Mouse (Mus musculus) neutrophil, adult 5-6 weeks (primary cell): ENCODE data around the gene Chuk. TPM values are rescaled to one million over a fixed set of nuclear protein-coding genes. Genes with fewer than 3 reads are reported as not detected.

Source experiments
- ATAC-seq: fragments of 151-379, 151-347 bp; 2 replicates; pipeline ENCODE4 v1.8.0; 2017; ENCODE audit warnings: mild to moderate bottlenecking, moderate TSS enrichment; ENCODE audit not compliant: insufficient number of reproducible peaks, poor library complexity, low FRiP score, severe bottlenecking; ENCODE audit errors: extremely low read depth
- total RNA-seq: library from RNA; stranded (forward); fragments of 200-1000 nt; gene quantifications from 2 replicates; pipeline ENCODE4 v1.2.3, GENCODE M21; 2017

Chuk gene
- total RNA-seq, 1 experiment from 2014 or later, result 132 TPM

DNA sequence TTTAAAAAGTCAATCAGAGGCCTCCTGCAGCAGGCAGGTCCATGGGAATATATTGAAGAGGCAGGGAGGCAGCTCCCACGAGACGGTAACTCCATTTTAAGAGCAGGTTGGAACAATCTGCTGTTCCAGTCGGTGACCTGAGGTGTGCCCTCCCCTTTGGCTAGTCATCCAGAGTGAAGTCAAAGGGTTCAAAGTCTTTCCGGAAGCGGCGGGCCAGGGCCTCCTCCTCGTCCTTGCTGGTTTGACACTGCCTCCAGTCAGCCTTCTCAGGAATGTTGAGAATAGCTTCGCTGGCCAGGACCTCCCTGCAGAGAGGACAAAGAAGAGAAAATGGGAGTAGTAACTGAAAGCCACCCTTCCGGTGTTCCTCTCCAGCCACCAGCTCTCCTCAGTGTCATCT lies 3.1 kb upstream of the Chuk start:
- no peak for ATAC-seq

DNA sequence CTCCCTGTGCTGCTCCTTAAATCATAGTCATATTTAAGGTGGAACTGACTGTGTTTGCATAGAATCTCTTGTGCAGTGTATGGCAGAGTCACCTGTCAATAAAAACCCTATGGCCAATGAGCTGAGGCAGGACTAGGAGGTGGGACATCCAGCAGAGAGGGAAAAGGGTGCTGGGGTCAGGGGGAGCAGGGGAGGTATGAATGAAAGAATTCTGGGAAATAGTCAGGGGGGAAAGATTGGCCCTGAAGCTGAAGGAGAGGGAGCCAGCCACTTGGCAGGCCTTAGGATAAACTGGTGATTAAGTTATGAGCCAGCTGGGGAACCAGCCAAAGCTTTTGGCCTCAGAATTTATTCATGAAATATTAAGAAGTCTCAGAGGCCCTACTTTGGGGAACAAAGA lies 1.7 kb upstream of the Chuk start:
- ATAC-seq, result no peak

DNA sequence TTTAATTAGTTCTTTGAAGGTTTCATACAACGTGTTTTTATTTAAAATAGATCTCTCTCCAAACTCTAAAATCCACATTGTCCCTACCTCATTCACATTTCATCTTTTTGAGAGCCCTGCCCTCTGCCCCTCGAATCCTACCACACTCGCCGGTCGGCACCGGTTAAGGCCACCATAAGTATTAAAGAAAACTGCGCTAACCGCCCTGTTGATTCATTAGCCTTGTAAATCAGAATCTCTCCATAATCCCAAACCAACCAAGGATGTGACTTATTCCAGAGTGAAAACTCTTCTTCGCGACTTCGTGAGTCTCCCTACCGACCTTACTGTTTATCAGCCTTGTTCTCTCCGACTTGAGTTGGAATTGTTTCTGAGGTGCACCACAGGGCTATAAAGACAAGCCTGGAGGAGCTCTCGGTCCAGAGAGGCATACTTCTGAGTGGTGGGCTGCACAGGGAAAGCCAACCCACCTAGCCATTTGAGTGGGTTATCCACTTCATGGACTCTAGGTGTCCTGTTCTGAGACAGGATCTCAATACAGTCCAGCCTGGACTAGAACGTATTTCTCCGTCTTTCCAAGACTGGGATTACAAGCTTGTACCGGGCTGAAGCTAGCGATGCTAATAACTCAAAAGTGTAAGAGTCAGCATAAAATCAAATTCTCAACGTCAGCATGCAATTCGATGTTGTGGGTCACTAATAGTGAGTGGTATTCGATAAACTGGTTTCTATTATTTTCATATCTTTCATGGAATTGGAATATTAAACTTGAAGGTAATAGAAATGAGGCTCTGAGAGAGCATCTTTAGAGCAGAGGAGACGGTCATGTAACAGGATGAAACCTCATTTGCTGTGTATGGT lies 611 bp upstream of the Chuk start:
- ATAC-seq, result no peak

DNA sequence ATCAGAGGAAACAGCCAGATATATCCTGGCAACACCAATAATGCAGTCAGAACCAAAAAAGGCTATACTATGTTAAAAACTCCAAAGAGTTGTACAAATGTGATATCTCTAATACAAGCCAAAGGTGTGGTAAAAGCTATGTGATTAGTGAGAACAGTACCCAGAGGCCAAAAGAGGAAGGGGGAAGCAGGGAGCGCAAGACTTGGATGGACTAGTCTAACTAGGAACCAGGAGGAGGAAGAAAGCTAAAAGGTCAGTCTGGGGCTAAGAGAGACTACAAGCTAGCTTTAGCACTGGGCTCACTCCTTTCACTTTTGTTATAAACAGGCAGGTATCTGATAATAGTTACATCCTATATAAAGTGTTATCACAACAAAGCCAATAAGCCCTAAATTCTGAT lies 2.9 kb downstream of the Chuk start:
- no peak for ATAC-seq

DNA sequence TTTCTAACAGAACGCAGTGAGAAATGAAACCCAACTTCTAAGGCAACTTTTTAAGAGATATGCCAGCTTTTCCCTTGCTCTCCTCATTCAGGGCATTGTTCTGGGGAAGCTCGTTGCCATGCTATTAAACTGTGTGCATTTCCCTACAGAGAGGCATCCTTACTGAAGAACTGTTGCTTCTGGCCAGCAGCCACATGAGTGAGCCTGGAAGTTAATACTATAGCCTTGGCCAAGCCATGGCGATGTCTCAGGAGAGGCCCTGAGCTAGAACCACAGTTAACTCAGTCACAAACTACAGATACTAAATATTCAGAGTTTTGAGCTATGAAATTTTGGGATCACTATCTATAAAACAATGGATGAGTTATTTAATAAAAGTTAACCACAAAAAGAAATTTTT lies 4.3 kb downstream of the Chuk start:
- ATAC-seq, result no peak

DNA sequence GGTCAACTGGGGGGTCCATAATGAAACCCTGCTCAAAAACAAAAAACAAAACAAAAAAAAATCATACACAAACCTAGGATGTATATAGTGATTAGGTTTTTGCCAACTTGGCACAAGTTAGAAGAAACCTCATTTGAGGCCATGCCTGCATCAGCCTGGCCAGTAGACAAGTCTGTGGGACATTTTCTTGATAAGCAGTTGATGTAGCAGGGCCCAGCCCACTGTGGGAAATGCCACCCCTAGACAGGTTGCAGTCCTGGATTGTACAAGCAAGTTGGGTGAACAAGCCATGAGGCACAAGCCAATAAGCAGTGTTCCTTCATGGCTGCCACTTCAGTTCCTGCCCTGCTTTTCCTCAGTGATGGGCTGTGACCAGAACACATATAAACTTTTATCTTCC lies 6.4 kb downstream of the Chuk start:
- no peak for ATAC-seq

DNA sequence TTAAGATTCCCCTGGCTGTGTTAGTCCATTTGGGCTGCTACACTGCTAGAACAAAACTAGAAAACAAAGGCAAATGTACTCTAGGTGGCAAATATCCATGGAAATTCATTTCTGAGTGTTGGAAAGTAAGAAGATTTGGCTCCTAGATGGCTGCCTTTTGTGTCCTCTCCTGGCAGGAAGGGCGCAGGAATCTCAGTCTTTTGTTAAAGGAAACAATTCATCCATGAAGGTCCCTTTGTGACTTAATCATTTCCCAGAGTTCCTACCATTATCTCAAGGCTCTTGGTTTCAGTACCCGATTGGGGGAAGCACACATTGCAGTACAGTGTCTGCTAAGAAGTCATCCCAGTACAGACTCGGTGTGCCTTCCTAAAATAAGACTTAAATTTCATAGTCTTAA lies 21.0 kb downstream of the Chuk start:
- no peak for ATAC-seq

DNA sequence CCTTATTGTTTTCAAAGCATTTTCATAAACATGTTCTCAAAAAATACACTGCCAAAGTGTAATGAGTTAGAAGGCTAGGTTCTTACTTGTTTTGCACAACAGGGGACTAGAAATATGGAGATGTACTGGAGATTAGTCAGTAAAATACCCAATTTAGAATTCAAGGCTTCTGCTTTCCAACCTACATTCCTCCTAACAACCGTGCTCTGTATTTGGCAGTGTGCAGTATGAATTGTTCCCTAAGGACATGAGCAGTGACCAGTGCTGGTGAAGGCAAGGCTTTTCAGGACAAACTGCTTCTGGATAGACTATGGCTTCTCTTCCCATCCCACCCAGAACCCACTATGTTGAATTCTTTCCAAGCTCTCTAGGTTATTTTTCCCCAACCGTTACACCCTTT lies 26.4 kb downstream of the Chuk start:
- ATAC-seq, result no peak

DNA sequence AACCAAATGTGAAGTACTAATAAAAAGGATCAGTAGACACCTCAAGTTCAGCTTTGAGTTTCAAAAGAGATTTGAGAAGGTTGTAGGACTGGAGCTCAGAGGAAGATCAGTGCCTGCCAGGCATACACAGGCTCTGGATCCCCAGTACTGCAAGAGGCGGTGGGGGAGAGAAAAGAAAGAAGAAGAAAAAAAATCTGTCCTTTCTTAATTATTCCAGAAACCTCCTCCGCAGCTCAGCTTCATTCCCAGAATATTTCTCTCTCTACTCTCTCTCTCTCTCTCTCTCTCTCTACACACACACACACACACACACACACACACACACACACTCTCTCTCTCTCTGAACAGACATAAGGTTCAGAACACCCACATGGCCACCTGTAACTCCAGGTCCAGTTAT lies 27.3 kb downstream of the Chuk start:
- no peak for ATAC-seq

DNA sequence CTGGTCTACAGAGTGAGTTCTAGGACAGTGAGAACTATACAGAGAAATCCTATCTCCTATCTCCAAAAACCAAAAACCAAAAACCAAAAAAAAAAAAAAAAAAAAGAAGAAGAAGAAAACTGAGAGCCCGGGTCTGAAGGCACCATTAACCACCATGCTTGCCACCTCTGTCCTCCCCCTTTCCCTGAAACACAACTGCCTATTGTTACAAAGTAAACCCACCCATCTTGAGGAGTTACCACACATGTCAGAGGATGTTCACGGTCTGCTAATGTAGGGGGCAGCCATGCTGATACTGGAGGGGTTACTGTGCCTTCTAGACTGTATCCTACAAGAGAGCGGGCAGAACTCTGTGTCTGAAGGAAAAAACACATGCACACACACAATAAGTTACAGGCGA lies 30.3 kb downstream of the Chuk start:
- no peak for ATAC-seq

DNA sequence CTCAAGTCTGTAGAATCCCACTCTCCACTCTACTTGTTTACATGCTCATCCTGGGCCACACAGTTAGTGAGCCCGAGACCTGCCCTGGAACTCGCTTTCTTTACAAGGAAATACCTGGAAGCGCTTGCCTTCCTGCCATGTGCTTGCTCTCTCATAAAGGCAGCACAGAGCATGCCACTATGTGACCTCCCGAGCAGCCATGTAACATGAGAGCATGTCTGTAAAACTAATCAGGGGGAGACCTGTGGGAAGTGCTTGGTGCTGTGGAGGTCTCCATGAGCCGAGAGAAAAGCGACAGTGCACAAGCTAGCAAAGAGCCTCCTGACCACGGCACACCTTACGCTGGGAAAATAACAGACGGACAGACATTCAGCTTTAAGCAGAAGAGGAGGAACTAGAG lies 30.8 kb downstream of the Chuk start:
- ATAC-seq, result no peak

DNA sequence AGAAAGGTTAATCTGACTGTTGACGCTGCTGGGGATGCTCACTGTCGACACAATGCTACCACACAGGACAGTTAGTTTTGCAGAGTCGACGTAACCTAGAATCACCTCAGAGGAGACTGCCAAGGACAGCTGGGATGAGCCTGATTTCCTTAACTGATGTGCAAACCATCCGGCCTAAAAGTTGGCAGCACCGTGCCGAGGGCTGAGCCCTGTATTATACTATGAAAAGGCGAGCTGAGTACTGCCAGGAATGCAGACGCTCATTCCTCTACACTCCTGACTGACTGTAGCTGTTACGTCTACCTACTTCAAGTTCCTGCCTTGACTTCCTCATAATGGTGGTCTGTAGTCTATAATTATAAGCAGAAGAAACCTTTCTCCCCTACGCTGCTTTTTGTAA lies 32.3 kb downstream of the Chuk start:
- no peak for ATAC-seq

DNA sequence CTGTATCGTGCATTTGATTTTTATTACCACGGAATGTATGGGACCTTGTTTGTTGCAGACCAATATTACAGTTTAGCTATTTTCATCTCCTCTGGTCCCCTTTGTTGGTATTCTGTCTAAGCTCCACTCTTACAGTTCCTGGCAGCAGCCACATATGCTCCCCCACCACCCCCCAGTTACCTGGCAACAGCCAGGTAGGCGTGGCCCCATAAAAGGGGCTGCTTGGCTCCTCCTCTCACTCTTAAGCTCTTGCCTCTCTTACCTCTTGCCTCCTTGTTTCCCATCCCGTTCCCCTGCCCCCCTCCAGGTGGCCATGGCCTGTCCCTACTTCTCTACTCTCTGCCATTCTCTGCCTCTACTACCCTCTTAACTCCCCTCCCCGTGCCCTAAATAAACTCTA lies 36.1 kb downstream of the Chuk start:
- no peak for ATAC-seq

DNA sequence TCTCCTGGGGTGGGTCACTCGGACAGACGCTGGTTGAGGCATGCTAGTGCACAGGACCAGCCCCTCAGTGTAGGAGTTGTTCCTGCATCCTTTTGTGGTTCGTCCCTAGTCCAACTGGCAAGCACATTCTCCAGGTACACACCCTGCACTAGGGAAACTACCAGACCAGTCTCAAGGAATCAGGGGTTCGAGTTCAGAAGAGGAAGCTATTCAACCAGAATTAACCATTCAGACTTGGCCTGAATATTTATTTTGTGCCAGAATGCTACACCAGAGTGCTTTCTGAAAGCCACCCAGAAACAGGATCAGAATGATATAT lies 37.4 kb downstream of the Chuk start:
- no peak for ATAC-seq

DNA sequence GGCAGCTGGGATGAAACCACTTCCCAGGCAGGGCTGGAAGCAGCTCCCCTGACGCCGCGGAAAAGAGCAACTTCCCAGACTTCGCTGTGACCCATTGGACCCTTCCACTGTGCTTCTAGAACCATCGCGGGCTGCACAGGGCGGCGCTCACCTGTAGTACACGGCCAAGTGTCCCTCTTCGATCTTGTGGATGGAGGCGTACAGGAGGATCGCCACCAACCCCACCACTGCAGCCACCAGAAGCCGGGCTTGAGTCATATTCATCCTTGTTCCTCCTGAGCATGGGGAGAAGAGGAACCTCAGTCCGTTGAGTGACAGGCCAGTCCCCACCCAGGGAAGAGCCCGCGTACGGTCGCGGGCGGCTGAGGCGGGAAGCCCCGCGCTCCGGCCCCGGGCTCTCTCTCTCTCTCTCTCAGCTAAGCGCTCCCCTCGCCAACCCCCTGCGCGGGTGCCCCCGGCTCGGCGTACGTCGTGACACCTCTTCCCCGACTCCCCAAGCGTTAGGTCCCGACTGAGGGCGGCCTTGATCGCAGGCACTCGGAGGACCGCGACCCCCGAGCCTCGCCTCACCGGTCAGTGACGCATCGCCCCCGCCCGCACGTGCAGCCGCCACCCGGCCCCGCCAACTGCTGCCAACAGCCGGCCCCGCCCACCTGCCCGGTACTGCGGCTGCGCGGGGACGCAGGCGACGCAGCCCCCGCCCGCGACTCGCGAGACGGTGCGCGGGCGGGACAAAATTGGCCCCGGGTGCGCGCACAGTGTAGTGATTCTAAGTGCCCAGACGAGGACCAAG lies 38.0 kb downstream of the Chuk start, which contains the start of gene Erlin1:
Erlin1 (minus strand) TSS at position 665 of the 793 bp plus-strand sequence.
- peak; percentile 84 for ATAC-seq

DNA sequence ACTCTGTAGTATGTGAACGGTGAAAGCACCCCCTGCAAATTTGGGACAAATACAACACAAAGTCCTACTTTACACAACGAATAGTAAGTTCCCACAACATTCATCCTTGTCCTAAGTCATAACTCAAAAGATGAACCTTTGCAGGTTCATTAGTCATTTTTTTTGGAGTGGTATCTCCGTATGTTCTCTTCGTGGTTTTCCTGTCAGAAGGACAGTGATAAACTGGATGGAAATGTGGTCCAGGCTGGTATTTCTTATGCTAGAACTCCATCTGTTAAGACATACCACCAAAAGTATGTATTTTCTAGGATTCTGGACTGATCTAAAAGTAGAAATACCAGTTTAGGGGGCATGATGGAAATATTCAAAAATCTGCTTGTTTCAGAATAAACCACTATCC lies 39.0 kb downstream of the Chuk start:
- no peak for ATAC-seq

DNA sequence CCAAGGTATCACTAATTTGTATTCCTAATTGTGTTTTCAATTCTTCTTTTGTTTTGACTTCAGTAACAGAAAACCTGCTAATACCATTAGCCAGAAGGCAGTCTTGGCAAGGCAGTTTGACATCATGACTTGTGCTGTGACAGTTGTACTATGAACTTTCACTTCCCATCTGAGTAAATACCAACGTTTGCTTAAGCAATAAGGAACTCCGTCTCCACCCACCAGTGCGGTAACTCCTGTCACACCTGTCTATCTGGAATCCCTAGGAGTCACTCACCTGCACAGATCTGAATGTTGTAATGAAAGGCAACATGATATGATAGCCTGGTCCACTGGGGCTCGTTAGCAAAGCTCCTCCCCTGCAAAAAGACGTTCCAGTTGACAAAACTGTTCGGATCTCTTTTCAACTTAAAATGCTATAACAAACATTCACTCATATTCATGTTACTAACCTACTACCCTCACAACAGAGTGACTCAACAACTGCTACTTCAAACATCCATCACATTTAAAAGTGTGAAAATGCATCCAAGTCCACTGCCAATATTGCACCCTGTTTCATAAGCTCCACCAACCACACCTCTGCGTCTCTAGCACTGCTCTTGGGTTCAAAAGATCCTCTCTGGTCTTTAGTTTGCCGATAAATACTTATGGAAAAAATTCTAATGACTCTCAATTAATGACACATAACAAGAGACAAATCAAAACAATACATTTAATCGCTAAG lies 39.8 kb downstream of the Chuk start:
- peak; percentile 40; the same call in 1 of the 2 replicates for ATAC-seq

DNA sequence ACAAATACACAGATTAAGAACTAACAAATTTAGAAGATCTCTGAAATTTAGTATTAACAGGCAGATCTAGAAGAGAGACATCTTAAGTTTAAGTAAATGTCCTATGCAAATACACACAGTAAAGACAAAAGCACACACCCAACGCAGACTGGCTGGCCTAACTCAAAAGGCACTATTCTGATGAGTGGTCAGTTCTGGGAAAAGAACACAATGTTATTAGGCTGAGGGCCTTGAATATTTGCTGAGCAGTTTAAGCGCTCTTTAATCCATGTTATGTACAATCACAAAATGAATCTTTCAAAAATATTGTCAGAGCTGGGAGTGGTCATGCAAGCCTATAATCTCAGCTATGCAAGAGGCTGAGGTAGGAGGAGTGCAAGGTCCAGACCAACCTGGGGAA lies 42.5 kb downstream of the Chuk start:
- no peak for ATAC-seq

DNA sequence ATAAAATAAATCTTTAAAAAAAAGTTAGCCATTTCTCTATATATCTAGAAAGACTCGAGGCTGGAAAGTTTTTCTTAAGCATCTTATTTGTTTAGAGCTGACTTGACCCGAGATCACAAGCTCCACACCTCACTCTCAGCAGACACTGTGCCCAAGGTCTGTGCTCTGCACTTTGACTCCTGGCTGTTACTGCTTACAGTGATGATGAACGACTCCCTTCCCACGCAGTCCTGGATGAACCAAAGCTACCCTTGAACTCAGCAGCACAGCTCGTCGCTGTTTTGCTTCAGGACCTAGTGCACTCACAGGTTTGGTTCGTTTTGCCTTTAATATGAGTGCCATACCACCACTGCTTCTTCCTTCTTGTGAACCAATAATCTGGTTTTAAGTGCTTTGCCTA lies 43.5 kb downstream of the Chuk start:
- ATAC-seq, result no peak

DNA sequence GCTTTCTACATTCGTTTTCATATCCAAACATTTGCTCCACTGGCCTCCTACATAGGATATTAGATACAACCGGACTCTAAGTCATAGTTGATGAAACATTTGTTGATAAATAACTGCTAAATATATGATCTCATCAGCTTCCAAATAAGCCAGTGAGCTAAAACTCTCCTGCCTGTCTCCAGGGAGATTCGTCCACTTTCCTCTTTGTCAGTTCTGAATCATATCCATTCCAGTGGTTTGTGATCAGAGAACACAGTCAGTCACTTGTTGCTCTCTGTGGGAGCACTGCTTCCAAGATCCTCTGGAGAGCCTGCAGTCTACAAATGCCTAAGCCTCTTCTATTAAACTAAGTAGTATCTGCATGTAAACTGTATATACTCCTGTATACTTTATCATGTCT lies 47.1 kb downstream of the Chuk start:
- no peak for ATAC-seq
